Mouse (Mus musculus) monocyte, adult 5-6 weeks (primary cell): ENCODE results near the gene Olfr1044. TPM values are rescaled to one million over a fixed set of nuclear protein-coding genes. Genes with fewer than 3 reads are reported as not detected.
"Not testable (repeated sequence)": the region's sequence is repeated elsewhere in the genome, so short reads cannot be mapped to it uniquely, and the experiment has no call there.

Source experiments
- ATAC-seq: fragments of 153-309, 156-312 bp; replicated peaks from 2 replicates; pipeline ENCODE4 v1.8.0; 2017; ENCODE audit warnings: mild to moderate bottlenecking; ENCODE audit not compliant: low TSS enrichment, insufficient number of reproducible peaks, severe bottlenecking, poor library complexity, low FRiP score
- total RNA-seq: library from RNA; stranded (forward); fragments of 200-1000, 200-491, 200-594 nt; gene quantifications from 3 replicates; pipeline ENCODE4 v1.2.3, GENCODE M21; 2017

Olfr1044 gene
- not detected in 3 replicates for total RNA-seq

GRCm38 (mm10) chr2:86177720-86178119, at the start of gene Olfr1044:
Gene Olfr1044, minus strand, starts transcription at chr2:86177820.
- no peak for ATAC-seq

GRCm38 (mm10) chr2:86219214-86219613, 41.6 kb upstream of the Olfr1044 start, which contains the start of gene Olfr1046:
Gene Olfr1046, minus strand, starts transcription at chr2:86219314.
- ATAC-seq: no peak

GRCm38 (mm10) chr2:86202909-86203308, 25.3 kb upstream of the Olfr1044 start, which contains the start of gene Olfr1045:
Gene Olfr1045, minus strand, starts transcription at chr2:86203009.
- ATAC-seq: no peak

- ATAC-seq: no peak
These were observed 18.2 kb upstream of the Olfr1044 start for GRCm38 (mm10) chr2:86195863-86196262.

GRCm38 (mm10) chr2:86185583-86185982, 8.0 kb upstream of the Olfr1044 start, which contains the start of gene Olfr52:
Gene Olfr52, minus strand, starts transcription at chr2:86185683.
- ATAC-seq: no peak

GRCm38 (mm10) chr2:86179950-86180349, 2.3 kb upstream of the Olfr1044 start:
- no peak for ATAC-seq

- not testable (repeated sequence) for ATAC-seq
These were observed 2.2 kb downstream of the Olfr1044 start for GRCm38 (mm10) chr2:86175422-86175821.

GRCm38 (mm10) chr2:86167422-86167821, 10.2 kb downstream of the Olfr1044 start, which contains the start of gene Olfr1043:
Gene Olfr1043, minus strand, starts transcription at chr2:86167522.
- ATAC-seq: no peak

GRCm38 (mm10) chr2:86161738-86162137, 15.9 kb downstream of the Olfr1044 start, which contains the start of gene Olfr1042:
Gene Olfr1042, minus strand, starts transcription at chr2:86161838.
- no peak for ATAC-seq

- ATAC-seq: no peak
These were observed 31.0 kb downstream of the Olfr1044 start, which contains the start of gene Olfr1040 for GRCm38 (mm10) chr2:86146632-86147031. Gene Olfr1040, minus strand, starts transcription at chr2:86146732.

- no peak for ATAC-seq
These were observed 41.8 kb downstream of the Olfr1044 start, which contains the start of gene Olfr1039 for GRCm38 (mm10) chr2:86135828-86136227. Gene Olfr1039, minus strand, starts transcription at chr2:86135928.

Other genes with a start within 250 kb of the Olfr1044 start
- gene Olfr1028, start 227.4 kb downstream of the Olfr1044 start, total RNA-seq: not detected in 3 replicates
- gene Olfr1029, start 203.9 kb downstream of the Olfr1044 start, total RNA-seq: not detected in 3 replicates
- gene Olfr1030, start 198.5 kb downstream of the Olfr1044 start, total RNA-seq: not detected in 3 replicates
- not detected in 3 replicates for gene Olfr1031, start 187.5 kb downstream of the Olfr1044 start, total RNA-seq
- not detected in 3 replicates for gene Olfr1032, start 172.3 kb downstream of the Olfr1044 start, total RNA-seq
- 0.19 to 0.39 TPM in 2 of 3 replicates, not detected in the other for gene Olfr1033, start 157.2 kb downstream of the Olfr1044 start, total RNA-seq
- gene Olfr1034, start 132.0 kb downstream of the Olfr1044 start, total RNA-seq: not detected in 3 replicates
- gene Olfr1036, start 103.8 kb downstream of the Olfr1044 start, total RNA-seq: not detected in 3 replicates
- not detected in 3 replicates for gene Olfr1037, start 90.4 kb downstream of the Olfr1044 start, total RNA-seq
- not detected in 3 replicates for gene Olfr1039, start 41.9 kb downstream of the Olfr1044 start, total RNA-seq
- gene Olfr1040, start 31.1 kb downstream of the Olfr1044 start, total RNA-seq: not detected in 3 replicates
- gene Olfr1042, start 16.0 kb downstream of the Olfr1044 start, total RNA-seq: not detected in 3 replicates
- not detected in 3 replicates for gene Olfr1043, start 10.3 kb downstream of the Olfr1044 start, total RNA-seq
- gene Olfr52, start 7.9 kb upstream of the Olfr1044 start, total RNA-seq: not detected in 3 replicates
- gene Olfr1045, start 25.2 kb upstream of the Olfr1044 start, total RNA-seq: not detected in 3 replicates
- not detected in 3 replicates for gene Olfr1046, start 41.5 kb upstream of the Olfr1044 start, total RNA-seq
- gene Olfr1047, start 53.6 kb upstream of the Olfr1044 start, total RNA-seq: not detected in 3 replicates
- not detected in 3 replicates for gene Olfr1048, start 62.5 kb upstream of the Olfr1044 start, total RNA-seq
- gene Olfr1049, start 80.5 kb upstream of the Olfr1044 start, total RNA-seq: not detected in 3 replicates
- gene Olfr1051, start 101.3 kb upstream of the Olfr1044 start, total RNA-seq: not detected in 3 replicates
- gene Olfr1052, start 114.6 kb upstream of the Olfr1044 start, total RNA-seq: not detected in 3 replicates
- not detected in 3 replicates for gene Olfr1053, start 137.5 kb upstream of the Olfr1044 start, total RNA-seq
- not detected in 3 replicates for gene Olfr1054, start 157.6 kb upstream of the Olfr1044 start, total RNA-seq
- not detected in 3 replicates for gene Olfr1055, start 172.5 kb upstream of the Olfr1044 start, total RNA-seq
- gene Olfr1056, start 184.6 kb upstream of the Olfr1044 start, total RNA-seq: 0.64 TPM in 1 of 3 replicates, not detected in the others
- gene Olfr1057, start 200.6 kb upstream of the Olfr1044 start, total RNA-seq: not detected in 3 replicates
- gene Olfr1058, start 210.7 kb upstream of the Olfr1044 start, total RNA-seq: not detected in 3 replicates
- not detected in 3 replicates for gene Olfr1061, start 236.2 kb upstream of the Olfr1044 start, total RNA-seq
- gene Olfr1062, start 248.9 kb upstream of the Olfr1044 start, total RNA-seq: not detected in 3 replicates